Mouse (Mus musculus) embryonic facial prominence, embryonic 12.5 days (tissue): Measurements from ENCODE around the gene Rph3a. TPM values are rescaled to one million over a fixed set of nuclear protein-coding genes. Genes with fewer than 3 reads are reported as not detected.

Source experiments
- ATAC-seq: fragments of 200-750 bp; cut with Nextera tagmentation; 2 replicates; pipeline ENCODE4 v1.8.0; 2017; ENCODE audit not compliant: insufficient number of reproducible peaks, insufficient read depth, low FRiP score, low TSS enrichment
- H3K27ac ChIP-seq: fragments of 300-500 bp; sonication (generic); 2 replicates; pipeline ENCODE4 v1.5.1; 2016; ENCODE audit warnings: mild to moderate bottlenecking
- H3K27me3 ChIP-seq: fragments of 300-500 bp; sonication (generic); 2 replicates; pipeline ENCODE4 v1.6.1; 2016; ENCODE audit warnings: mild to moderate bottlenecking, moderate library complexity
- H3K36me3 ChIP-seq: fragments of 300-500 bp; sonication (generic); 2 replicates; pipeline ENCODE4 v1.6.1; 2016; ENCODE audit warnings: mild to moderate bottlenecking
- H3K4me1 ChIP-seq: fragments of 300-500 bp; sonication (generic); 2 replicates; pipeline ENCODE4 v1.6.1; 2016
- H3K4me2 ChIP-seq: fragments of 300-500 bp; sonication (generic); replicated peaks from 2 replicates; pipeline ENCODE4 v1.6.1; 2016; ENCODE audit warnings: mild to moderate bottlenecking, moderate library complexity
- H3K4me3 ChIP-seq: fragments of 300-500 bp; sonication (generic); 2 replicates; pipeline ENCODE4 v1.5.1; 2016; ENCODE audit warnings: mild to moderate bottlenecking
- H3K9ac ChIP-seq: fragments of 300-500 bp; sonication (generic); 2 replicates; pipeline ENCODE4 v1.6.1; 2016; ENCODE audit warnings: mild to moderate bottlenecking, moderate library complexity
- H3K9me3 ChIP-seq: fragments of 300-500 bp; sonication (generic); 2 replicates; pipeline ENCODE4 v1.6.1; 2016; ENCODE audit warnings: mild to moderate bottlenecking, moderate library complexity
- WGBS: fragments of 180-500 bp; shearing (Covaris S2); methylation state at CpG from one replicate; pipeline ENCODE4 v1.1.7; 2016; 5-methylcytosine and 5-hydroxymethylcytosine counted together
- polyA plus RNA-seq: library from polyadenylated mRNA; unstranded; fragments of >200 nt; fragmentation: Nextera tagmentation; extraction: Ambion mirVana; gene quantifications from 2 replicates; pipeline ENCODE4 v1.2.1, GENCODE M21; 2016

Rph3a gene
- polyA plus RNA-seq, 1 experiment from 2014 or later: 0.27 TPM

DNA sequence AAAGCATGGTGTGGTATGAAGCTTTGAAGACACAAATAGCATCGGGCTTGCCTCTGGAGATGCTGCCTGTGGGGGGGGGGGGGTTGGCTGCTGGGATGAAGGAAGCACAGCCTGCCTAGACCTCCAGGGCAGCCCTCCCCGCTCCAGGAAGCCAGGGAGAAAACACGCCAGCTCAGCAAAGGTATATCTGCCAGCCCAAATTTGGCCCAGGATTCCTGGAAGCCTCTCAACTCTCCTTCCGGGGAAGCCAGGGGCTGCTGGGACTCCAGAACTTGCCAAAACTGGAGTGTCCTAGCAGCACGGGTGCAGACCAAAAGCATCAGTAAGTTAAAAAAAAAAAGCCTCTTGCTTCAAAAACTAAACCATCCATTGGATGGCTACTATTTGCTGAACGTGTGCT lies 37.6 kb downstream of the Rph3a start:
- Histone ChIP-seq H3K4me2 (no peak overlapping the region), H3K9me3 (no peaks in the 10 kb centered on the region), H3K4me1 (no peaks in the 10 kb centered on the region), H3K4me3 (no peak overlapping the region), H3K27me3 (no peaks in the 10 kb centered on the region; the same call in 1 of the 2 replicates), H3K36me3 (no peaks in the 10 kb centered on the region), H3K9ac (no peak overlapping the region), H3K27ac (no peak overlapping the region)
- ATAC-seq: no peak
- WGBS: 74% methylated on average over 6 of the region's 6 CpGs

DNA sequence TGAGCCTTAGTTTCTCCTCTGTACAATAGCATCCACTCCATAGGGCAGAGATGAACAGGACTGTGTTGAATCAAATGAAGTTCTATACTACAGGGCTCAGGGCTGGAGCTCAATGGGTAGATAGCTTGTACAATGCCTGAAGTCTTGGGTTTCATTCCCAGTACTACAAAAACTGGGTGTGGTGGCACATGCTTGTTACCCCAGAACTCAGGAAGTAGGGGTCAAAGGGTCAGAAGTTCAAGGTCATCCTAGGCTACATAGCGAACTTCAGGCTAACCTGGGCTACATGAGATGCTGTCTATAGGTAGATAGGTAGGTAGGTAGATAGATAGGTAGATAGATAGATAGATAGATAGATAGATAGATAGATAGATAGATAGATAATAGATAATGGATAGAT lies 38.6 kb downstream of the Rph3a start:
- no peak overlapping the region for H3K4me3 ChIP-seq
- no peaks in the 10 kb centered on the region; the same call in 1 of the 2 replicates for H3K27me3 ChIP-seq
- H3K4me1 ChIP-seq: no peaks in the 10 kb centered on the region
- H3K36me3 ChIP-seq: no peaks in the 10 kb centered on the region
- no peak for ATAC-seq
- H3K9ac ChIP-seq: no peak overlapping the region
- H3K9me3 ChIP-seq: no peaks in the 10 kb centered on the region
- WGBS: 84% methylated on average over 1 of the region's 1 CpGs
- H3K27ac ChIP-seq: no peak overlapping the region
- no peak overlapping the region for H3K4me2 ChIP-seq

DNA sequence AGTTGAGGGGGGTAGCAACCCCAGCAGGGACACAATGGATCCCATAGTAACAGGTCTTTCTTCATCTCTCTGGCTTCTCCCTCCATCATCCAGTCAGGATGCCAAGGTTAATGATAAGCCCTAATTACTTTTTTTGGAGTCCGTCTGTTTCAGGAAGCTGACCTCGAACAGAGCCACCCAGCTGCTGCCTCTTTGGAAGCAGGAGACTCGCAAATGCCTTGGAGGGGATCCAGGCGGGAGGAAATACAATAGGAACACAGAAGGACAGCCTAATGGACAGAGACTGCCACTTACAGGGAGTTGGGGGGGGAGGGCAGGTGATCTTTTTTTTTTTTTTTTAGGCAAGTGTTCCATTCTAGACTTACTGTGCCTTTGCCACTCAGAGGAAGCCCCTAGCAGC lies 40.2 kb downstream of the Rph3a start:
- Histone ChIP-seq H3K27ac (no peak overlapping the region), H3K4me3 (no peak overlapping the region), H3K4me1 (no peaks in the 10 kb centered on the region), H3K9me3 (no peaks in the 10 kb centered on the region), H3K9ac (no peak overlapping the region), H3K4me2 (no peak overlapping the region), H3K36me3 (no peaks in the 10 kb centered on the region), H3K27me3 (no peaks in the 10 kb centered on the region; the same call in 1 of the 2 replicates)
- WGBS: 33% methylated on average over 4 of the region's 4 CpGs
- no peak for ATAC-seq

DNA sequence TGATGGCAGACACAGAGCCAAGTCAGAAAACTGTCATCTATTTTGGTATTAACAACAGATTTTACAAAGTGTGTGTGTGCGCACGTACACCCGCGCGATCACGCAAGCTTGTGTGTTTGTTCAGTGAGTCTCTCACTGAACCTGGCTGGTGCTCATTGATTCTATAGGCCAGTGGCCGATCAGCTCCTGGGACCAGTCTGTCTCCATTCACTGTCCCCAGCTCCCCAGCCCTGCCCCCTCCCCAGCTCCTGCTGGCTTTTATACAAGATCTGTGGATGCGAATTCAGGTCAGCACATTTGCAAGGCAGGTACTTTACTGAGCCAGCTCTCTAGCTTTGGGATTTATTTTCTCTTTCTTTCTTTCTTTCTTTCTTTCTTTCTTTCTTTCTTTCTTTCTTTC lies 41.1 kb downstream of the Rph3a start:
- Histone ChIP-seq H3K4me3 (no peak overlapping the region), H3K27me3 (no peaks in the 10 kb centered on the region; the same call in 1 of the 2 replicates), H3K36me3 (no peaks in the 10 kb centered on the region), H3K9ac (no peak overlapping the region), H3K4me2 (no peak overlapping the region), H3K4me1 (no peaks in the 10 kb centered on the region), H3K27ac (no peak overlapping the region), H3K9me3 (no peaks in the 10 kb centered on the region)
- 82% methylated on average over 8 of the region's 8 CpGs for WGBS
- no peak for ATAC-seq

DNA sequence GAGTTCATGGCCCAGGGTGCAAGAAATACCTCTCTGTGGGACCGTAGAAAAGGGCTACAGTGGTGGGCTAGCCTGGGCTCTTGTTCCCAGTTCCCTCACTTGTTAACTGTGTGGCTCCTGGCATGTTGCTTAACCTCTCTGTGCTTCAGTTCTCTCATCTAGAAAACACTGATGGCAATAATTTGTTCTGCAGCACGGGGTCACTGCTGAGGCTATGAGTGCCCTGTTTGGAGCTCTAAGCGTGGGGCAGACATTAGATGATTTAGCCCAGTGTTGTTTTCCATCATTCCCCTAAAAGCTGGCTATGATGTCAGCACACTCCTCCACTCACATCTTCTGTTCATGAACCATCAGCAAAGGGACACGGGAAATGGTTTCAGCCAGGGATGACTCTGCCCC lies 41.8 kb downstream of the Rph3a start:
- H3K36me3 ChIP-seq: no peaks in the 10 kb centered on the region
- no peak overlapping the region for H3K27ac ChIP-seq
- H3K4me2 ChIP-seq: no peak overlapping the region
- H3K9ac ChIP-seq: no peak overlapping the region
- no peaks in the 10 kb centered on the region for H3K9me3 ChIP-seq
- no peaks in the 10 kb centered on the region for H3K4me1 ChIP-seq
- WGBS: 54% methylated on average over 4 of the region's 4 CpGs
- no peak overlapping the region for H3K4me3 ChIP-seq
- no peaks in the 10 kb centered on the region; the same call in 1 of the 2 replicates for H3K27me3 ChIP-seq
- ATAC-seq: no peak

DNA sequence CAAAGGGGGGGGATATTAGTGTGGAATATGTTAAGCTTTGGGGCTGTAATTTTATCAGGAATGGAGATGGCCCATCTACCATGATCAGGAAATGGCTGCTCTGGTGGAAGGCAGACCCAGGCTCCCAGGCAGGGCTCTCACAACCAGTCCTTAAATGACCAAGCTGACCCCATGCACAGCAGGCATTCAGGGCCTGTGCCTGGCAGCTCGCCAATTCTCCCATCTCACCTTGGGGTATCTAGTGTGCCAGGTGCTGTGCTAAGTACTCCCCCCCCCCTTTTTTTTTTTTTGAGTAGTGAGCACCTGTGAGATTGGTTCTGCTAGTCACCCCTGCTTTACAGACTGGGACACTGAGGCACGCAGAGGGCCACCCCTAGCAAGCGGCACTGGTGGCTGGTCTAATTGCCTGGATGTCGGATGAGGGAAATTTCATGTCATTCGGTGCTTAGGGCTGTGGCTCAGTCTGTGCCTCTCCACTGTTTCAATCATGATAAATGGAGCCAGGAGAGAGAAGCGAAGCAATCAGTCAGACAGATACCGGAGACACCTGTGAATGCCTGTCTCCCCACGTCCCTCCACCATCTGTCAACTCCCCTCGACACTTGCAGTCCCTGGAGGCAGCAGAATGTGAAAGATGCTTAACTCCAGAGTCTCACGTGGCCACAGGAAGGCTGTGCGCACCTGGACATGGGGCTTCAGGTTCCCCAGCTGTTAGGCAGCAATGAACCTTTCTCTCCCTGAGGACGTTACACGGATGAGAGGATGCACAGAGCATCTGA lies 42.3 kb downstream of the Rph3a start:
- Histone ChIP-seq H3K4me3 (no peak overlapping the region), H3K9ac (no peak overlapping the region), H3K27ac (no peak overlapping the region), H3K27me3 (no peaks in the 10 kb centered on the region; the same call in 1 of the 2 replicates), H3K4me2 (no peak overlapping the region), H3K4me1 (no peaks in the 10 kb centered on the region), H3K36me3 (no peaks in the 10 kb centered on the region), H3K9me3 (no peaks in the 10 kb centered on the region)
- ATAC-seq: no peak
- 81% methylated on average over 13 of the region's 13 CpGs for WGBS

DNA sequence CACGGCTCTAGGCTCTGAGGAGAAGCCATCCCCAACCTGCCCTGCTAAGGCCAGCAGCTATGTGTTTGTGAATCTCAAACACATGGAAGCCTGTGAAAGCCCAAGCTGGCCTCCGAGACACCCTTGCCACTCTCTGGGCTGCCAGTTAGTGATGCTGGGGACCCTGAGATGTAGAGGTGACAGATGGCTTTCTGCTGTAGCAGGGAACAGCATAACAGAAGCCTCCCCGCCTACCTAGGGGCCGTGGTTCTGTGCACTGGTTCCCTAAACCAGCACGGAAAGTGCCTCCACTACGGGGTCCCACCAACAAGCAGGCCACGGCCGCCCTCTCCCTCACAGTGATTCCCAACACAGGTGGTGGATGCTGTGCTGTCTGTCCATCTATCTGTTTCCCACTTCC lies 43.0 kb downstream of the Rph3a start:
- 84% methylated on average over 8 of the region's 8 CpGs for WGBS
- Histone ChIP-seq H3K9me3 (no peaks in the 10 kb centered on the region), H3K4me1 (no peaks in the 10 kb centered on the region), H3K27me3 (no peaks in the 10 kb centered on the region; the same call in 1 of the 2 replicates), H3K36me3 (no peaks in the 10 kb centered on the region), H3K27ac (no peak overlapping the region), H3K9ac (no peak overlapping the region), H3K4me2 (no peak overlapping the region), H3K4me3 (no peak overlapping the region)
- no peak for ATAC-seq

DNA sequence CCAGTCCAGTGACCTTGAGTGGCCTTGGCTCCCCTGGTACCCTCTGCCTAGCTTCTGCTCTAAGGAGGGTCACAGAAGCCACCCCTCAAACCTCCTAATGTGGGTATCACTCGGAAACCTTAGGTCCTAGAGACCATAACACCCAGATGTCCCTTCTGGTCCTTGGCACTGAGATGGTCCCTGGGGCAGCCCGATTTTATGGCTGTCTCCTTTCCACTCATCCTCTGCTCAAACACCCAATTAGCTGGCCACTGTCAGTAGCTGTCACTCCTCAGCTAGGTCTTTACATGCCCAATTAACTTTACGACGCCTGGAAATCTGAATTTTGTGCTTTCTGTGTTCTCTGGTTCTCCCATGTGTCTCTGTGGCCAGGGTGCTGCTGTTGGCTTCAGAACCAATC lies 43.7 kb downstream of the Rph3a start:
- Histone ChIP-seq H3K9ac (no peak overlapping the region), H3K9me3 (peaks cover 2% of the 10 kb centered on the region; the same call in 1 of the 2 replicates), H3K4me2 (no peak overlapping the region), H3K4me3 (no peak overlapping the region), H3K4me1 (no peaks in the 10 kb centered on the region), H3K27me3 (no peaks in the 10 kb centered on the region; the same call in 1 of the 2 replicates), H3K27ac (no peak overlapping the region), H3K36me3 (no peaks in the 10 kb centered on the region)
- 87% methylated on average over 4 of the region's 4 CpGs for WGBS
- ATAC-seq: no peak

DNA sequence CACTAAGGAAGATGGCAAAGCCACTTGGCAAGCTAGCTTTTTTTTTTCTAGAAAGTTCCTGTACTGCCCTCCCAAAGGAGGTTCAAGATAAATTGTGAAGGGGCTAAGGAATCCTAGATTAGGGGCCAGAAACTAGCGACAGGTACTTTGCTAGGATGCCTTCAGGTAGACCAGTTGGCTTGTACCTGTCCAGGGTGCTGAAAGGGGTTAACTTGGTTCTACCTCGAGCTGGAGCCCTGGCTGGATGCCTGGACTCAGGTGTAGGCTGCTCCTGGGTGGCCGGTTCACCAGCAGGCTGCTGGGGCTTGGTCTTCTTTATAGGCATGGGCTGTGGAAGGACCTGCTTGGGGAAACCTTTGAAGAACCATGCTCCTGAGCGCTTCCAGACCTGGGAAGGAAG lies 48.9 kb downstream of the Rph3a start:
- no peak for ATAC-seq
- Histone ChIP-seq H3K27me3 (no peaks in the 10 kb centered on the region), H3K9me3 (peaks cover 6% of the 10 kb centered on the region; the same call in 1 of the 2 replicates), H3K27ac (no peak overlapping the region), H3K4me3 (no peak overlapping the region), H3K9ac (no peak overlapping the region), H3K36me3 (no peaks in the 10 kb centered on the region), H3K4me2 (no peak overlapping the region), H3K4me1 (no peaks in the 10 kb centered on the region)
- 56% methylated on average over 4 of the region's 4 CpGs for WGBS

DNA sequence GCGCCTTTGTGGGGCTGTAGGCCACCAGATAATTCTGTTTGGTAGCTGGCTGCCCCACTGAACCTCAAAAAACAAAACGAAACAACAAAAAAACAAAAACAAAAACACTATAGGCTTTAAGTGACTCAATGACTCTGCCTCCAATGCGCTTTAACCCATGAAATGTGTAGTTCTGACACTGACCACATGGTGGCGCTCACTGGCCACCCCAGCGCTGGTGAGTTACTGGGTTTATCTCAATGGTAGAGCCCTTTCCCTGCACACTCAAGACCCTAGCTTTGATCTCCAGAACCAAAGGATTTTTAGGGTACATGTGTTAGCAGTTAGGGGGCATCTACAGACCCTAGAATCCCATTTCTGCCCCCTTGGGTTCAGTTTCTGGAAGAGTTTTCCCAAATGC lies 55.9 kb downstream of the Rph3a start:
- no peak overlapping the region for H3K9ac ChIP-seq
- no peaks in the 10 kb centered on the region for H3K36me3 ChIP-seq
- no peak overlapping the region for H3K4me2 ChIP-seq
- no peak overlapping the region for H3K27ac ChIP-seq
- H3K27me3 ChIP-seq: no peaks in the 10 kb centered on the region
- no peak for ATAC-seq
- no peaks in the 10 kb centered on the region for H3K9me3 ChIP-seq
- no peaks in the 10 kb centered on the region for H3K4me1 ChIP-seq
- WGBS: 15% methylated on average over 5 of the region's 5 CpGs
- no peak overlapping the region for H3K4me3 ChIP-seq

DNA sequence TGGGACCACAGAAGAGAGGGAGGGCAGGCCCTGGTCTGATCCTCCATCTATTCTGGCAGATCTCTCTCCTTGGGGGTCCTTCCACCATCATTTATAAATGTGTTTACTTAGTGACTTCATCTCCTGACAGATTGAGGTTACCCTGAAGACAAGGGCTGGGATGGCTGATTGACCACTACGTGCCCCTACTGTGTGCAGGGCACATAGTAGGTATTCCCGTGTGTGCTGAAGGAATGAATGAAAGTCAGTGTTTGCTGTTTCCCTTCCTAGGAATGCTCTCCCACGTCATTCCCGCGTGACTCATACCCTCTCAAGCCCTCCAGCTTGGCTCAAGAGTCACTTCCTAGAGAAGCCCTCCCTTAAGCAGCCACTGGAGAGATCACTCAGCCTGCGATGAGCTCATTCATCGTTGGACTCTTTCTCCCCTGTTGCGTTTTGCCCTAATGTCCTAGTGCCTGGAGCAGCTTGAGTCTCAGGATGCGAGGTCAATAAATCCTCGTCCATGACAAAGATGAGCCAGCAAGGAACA lies 57.6 kb downstream of the Rph3a start:
- H3K9me3 ChIP-seq: no peaks in the 10 kb centered on the region
- no peak overlapping the region for H3K9ac ChIP-seq
- no peak for ATAC-seq
- no peak overlapping the region for H3K27ac ChIP-seq
- no peaks in the 10 kb centered on the region for H3K27me3 ChIP-seq
- no peak overlapping the region for H3K4me2 ChIP-seq
- H3K36me3 ChIP-seq: no peaks in the 10 kb centered on the region
- H3K4me1 ChIP-seq: no peaks in the 10 kb centered on the region
- no peak overlapping the region for H3K4me3 ChIP-seq
- 72% methylated on average over 10 of the region's 10 CpGs for WGBS

DNA sequence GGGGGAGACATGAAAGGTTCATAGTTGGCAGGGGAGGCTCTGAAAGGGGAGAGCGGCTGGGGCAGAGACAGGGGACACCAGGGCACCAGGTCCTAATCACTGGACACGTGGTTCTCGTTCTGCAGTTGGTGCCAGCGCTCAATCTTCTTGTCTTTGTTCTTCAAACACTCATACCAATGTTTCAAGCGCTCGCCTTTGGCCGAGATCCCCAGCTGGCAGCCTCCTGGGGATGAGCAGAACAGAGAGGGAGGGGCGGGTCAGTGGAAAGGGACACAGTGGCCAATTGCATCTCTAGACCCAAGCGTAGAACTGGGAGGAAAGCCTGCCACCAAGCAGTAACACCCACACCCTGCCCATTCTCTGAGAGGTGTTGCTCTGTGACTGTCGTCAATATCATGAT lies 67.8 kb downstream of the Rph3a start:
- Histone ChIP-seq H3K4me2 (no peak overlapping the region), H3K9me3 (no peaks in the 10 kb centered on the region), H3K36me3 (no peaks in the 10 kb centered on the region), H3K4me1 (no peaks in the 10 kb centered on the region), H3K9ac (no peak overlapping the region), H3K27ac (no peak overlapping the region), H3K27me3 (no peaks in the 10 kb centered on the region), H3K4me3 (no peak overlapping the region)
- WGBS: 63% methylated on average over 10 of the region's 10 CpGs
- ATAC-seq: no peak
